Mouse (Mus musculus): Measurements from ENCODE around the gene Fosl1. TPM values are rescaled to one million over a fixed set of nuclear protein-coding genes. Genes with fewer than 3 reads are reported as not detected.
"Not testable (repeated sequence)": the region's sequence is repeated elsewhere in the genome, so short reads cannot be mapped to it uniquely, and the experiment has no call there.

Fosl1 gene
- polyA plus RNA-seq, 1 experiment from 2014 or later: not detected

DNA sequence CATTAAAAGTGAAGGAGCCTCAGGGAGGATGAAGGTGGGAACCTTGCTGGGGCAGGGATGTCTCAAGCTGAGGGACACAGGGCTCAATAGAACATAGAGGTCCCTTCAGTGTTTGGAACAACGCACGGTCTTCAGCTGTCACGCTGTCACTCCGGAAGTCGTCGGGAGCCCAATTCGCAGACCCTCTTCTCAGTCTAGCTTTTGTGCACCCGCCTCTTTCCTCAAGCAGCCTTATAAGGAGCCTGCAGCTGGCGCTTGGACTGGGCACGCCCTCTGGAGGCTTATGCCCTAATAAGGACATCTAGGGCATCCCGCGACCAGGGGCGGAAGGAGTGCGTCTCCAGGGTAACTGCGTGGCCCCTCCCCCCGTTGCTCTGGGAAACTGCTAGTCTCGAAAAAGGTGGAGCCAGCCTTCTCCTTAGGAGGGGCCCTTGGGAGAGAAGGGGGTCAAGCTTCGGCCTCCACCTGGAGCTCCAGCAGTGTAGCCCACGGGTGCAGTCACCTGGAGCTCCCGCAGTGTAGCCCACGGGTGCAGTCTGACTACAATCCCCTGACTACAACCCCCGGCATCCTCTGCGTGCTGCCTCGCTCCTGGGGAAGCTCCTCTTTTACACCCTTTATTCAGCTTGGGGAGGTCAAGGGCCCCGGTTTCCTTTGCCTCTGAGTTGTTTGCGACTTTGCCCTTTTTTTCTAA lies 41.7 kb downstream of the Fosl1 start:
- peak overlapping the region; percentile 57 for H3K4me3 ChIP-seq (ENCODE audit: inconsistent target)

DNA sequence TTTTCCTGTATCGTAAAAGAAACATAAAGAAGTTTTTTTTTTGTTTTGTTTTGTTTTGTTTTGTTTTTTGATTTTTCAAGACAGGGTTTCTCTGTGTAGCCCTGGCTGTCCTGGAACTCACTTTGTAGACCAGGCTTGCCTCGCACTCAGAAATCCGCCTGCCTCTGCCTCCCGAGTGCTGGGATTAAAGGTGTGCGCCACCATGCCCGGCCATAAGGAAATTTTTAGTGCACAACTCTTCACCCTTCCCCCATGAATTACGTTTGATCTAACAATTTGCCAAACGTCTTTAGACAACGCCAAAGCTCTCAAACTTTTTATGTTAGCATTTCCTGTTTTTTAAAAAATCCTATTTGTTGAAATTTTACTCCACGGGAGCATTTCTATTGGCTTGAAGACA lies 42.4 kb downstream of the Fosl1 start:
- Histone ChIP-seq H3K4me3 (ENCODE audit: inconsistent target) (peak overlapping the region; percentile 57), H3K36me3 (ENCODE audit: inconsistent target) (peaks cover 35% of the 10 kb centered on the region; the same call in 1 of the 2 replicates), H3K27ac (peak overlapping the region; percentile 92), H3K79me2 (ENCODE audit: inconsistent target) (peaks cover 40% of the 10 kb centered on the region)
- whole genome bisulfite sequencing (ENCODE audit: missing documents): 29% methylated on average over 10 of the region's 10 CpGs

More for the DNA sequence above, 41.7 kb downstream of the Fosl1 start:
- Histone ChIP-seq H3K79me2 (ENCODE audit: inconsistent target) (peaks cover 33% of the 10 kb centered on the region), H3K36me3 (ENCODE audit: inconsistent target) (peaks cover 36% of the 10 kb centered on the region; the same call in 1 of the 2 replicates), H3K27ac (peak overlapping the region; percentile 92)
- WGBS (ENCODE audit: missing documents): under 1% methylated on average over 26 of the region's 26 CpGs

DNA sequence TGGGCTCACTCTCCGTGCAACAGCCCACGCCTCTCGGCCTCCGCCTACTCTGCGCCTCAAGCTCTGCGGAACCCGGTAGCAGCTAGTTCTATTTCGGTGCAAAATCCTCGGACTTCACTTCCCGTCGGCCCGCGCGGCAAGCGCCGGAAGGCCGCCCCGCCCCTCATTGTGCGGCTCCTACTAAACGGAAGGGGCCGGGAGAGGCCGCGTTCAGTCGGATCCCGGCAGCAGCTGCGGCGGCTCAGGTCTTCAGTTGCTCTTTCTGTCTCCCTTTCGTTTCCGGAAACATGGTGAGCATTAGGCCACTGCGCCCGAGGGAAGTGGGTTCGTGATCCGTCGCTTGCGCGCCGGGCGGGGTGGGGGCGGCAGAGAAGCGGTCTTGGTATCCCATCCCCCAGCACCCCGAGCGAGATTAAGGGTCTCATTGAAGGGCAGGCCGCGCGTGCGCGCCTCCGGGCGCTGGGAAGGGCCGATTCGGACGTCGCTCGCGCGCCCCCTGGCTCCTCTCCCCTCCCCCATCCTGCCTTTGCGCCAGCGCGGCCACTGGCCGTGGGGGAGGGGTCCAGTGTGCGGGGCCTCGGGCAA lies 43.1 kb downstream of the Fosl1 start, which contains the start of gene Cfl1:
Gene Cfl1, plus strand, starts transcription at position 143 of the 585 bp plus-strand sequence.
- Histone ChIP-seq H3K27ac (peak within 1 kb of the TSS; percentile 92), H3K79me2 (ENCODE audit: inconsistent target) (peaks cover 45% of the 10 kb centered on the region), H3K36me3 (ENCODE audit: inconsistent target) (peaks cover 33% of the 10 kb centered on the region), H3K4me3 (ENCODE audit: inconsistent target) (peak within 1 kb of the TSS; percentile 63)
- WGBS (ENCODE audit: missing documents): under 1% methylated on average over 57 of the region's 62 CpGs

DNA sequence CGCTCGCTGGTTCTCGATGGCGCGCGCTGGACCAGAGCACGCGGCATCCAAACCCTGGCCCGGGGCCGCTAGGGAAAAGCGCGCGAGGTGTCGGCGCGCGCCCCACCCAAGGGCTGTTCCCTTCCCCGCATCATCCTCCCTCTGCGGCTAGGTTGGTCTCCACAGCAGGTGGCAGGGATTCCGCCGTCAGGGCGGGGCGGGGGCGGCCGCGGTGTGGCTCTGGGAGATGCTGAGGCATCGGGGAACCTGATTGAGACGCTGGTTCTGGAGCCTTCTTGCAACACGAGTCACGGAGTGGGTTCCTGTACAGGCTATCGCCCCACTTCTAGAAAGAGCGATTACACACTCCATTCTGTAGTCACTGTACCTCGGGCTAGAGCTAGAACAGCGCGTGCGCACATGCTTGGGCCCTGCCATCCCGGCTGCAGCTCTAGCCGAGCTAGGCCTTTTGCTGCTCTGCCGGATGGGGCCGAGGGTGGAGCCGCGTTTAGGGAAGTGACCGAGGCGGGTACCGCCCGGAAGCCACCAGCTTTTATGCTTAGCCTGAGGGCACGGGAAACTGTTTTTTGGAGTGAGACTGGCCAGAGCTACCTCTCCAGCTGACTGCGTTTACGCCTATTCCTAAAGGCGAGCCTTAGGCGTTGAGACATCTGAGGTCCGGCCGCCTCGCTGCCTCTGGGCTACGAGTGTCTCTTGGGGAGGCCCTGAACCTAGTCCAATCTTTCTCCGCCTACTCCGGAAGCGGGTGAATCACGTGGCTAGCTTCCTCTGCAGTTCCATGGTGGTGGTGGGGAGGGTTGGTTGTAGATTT lies 43.8 kb downstream of the Fosl1 start:
- H3K36me3 ChIP-seq (ENCODE audit: inconsistent target): peaks cover 31% of the 10 kb centered on the region
- H3K27ac ChIP-seq: peak overlapping the region; percentile 90
- under 1% methylated on average over 58 of the region's 59 CpGs for WGBS (ENCODE audit: missing documents)
- peaks cover 52% of the 10 kb centered on the region for H3K79me2 ChIP-seq (ENCODE audit: inconsistent target)
- peak overlapping the region; percentile 63 for H3K4me3 ChIP-seq (ENCODE audit: inconsistent target)

DNA sequence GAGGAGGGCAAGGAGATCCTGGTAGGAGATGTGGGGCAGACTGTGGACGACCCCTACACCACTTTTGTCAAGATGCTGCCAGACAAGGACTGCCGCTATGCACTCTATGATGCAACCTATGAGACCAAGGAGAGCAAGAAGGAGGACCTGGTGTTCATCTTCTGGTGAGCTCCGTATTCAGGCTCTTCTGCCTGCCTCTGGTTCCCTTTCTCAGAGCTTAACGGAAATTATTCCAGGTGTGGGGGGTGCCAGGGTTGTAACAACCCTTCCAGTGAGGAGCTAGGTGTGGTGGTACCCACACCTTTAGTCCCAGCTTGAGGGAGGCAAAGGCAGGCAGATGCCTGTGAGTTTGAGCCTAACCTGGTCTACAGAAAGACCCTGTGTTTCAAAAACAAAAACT lies 45.3 kb downstream of the Fosl1 start:
- peaks cover 46% of the 10 kb centered on the region for H3K79me2 ChIP-seq (ENCODE audit: inconsistent target)
- peaks cover 42% of the 10 kb centered on the region for H3K36me3 ChIP-seq (ENCODE audit: inconsistent target)
- WGBS (ENCODE audit: missing documents): 80% methylated on average over 4 of the region's 4 CpGs
- peak overlapping the region; percentile 63; the same call in 1 of the 2 replicates for H3K4me3 ChIP-seq (ENCODE audit: inconsistent target)
- no peak overlapping the region for H3K27ac ChIP-seq

DNA sequence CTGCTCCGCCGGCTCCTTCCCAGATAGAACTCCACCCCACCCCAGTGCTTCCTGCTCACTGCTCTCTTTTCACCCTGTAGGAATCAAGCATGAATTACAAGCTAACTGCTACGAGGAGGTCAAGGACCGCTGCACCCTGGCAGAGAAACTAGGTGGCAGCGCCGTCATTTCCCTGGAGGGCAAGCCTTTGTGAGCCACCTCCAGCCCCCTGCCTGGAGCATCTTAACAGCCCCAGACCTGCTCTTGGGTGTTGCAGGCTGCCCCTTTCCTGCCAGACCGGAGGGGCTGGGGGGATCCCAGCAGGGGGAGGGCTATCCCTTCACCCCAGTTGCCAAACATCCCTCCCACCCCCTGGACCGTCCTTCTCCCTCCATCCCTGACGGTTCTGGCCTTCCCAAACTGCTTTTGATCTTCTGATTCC lies 46.0 kb downstream of the Fosl1 start:
- Histone ChIP-seq H3K79me2 (ENCODE audit: inconsistent target) (peaks cover 46% of the 10 kb centered on the region), H3K36me3 (ENCODE audit: inconsistent target) (peaks cover 42% of the 10 kb centered on the region)
- not testable (repeated sequence) for H3K4me3 ChIP-seq (ENCODE audit: inconsistent target); H3K27ac ChIP-seq
- WGBS (ENCODE audit: missing documents): 87% methylated on average over 7 of the region's 9 CpGs

DNA sequence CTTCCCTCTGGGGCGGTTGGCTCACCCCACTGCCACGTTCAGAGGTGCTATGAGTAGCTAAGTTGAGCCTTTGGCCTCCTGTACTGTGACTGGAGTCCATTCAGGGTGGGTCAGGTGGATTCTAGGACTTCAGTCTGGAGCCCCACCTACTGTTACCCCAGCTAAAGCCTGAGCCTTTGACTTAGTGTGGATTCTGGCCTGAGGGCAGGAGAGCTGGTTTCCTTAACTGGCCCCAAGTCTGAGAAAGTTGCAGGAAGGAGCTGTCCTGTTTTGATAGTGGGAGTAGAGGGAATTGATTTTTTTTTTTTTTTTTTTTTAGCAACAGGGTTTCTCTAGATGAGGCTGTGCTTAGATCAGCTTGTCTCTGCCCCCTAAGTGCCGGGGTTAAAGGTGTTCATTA lies 47.0 kb downstream of the Fosl1 start:
- 100% methylated on average over 1 of the region's 3 CpGs for WGBS (ENCODE audit: missing documents)
- Histone ChIP-seq H3K27ac (no peak overlapping the region), H3K4me3 (ENCODE audit: inconsistent target) (no peak overlapping the region), H3K79me2 (ENCODE audit: inconsistent target) (peaks cover 46% of the 10 kb centered on the region), H3K36me3 (ENCODE audit: inconsistent target) (peaks cover 42% of the 10 kb centered on the region)

DNA sequence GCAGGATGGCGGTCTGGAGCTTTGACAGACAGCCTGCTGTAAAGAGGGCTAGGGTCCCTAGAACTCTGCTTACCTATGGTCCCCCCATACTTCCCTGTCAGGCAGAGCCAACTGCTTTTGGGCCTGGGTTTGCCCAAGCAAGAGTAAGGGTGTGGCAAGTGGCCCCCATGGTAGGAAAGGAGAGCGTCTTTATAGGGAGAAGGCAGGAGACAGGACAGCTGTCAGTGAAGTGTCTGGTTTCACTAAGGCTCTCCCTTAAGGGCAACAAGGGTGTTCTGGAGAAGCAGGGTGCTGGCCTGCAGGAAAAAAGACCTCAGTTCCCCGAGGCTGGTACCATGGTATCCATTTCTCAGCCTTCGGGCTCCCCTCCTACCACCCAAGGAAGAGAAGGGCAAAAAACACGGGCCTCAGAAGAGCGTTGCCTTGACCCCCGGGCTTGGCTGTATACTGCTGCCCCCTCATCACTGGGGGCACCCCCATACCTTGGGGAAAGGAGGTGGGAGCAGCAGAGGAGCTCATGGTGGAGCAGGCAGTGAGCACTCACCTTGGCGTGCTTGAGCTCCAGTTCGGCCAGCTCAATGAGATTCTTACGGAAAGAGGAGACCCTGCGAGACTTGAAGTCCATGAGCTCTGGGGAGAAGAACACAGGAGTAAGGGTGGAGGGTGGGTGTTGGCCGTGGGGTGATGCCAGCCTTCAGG lies 48.2 kb downstream of the Fosl1 start:
- 95% methylated on average over 12 of the region's 12 CpGs for WGBS (ENCODE audit: missing documents)
- Histone ChIP-seq H3K27ac (no peak overlapping the region), H3K36me3 (ENCODE audit: inconsistent target) (peaks cover 42% of the 10 kb centered on the region), H3K79me2 (ENCODE audit: inconsistent target) (peaks cover 53% of the 10 kb centered on the region), H3K4me3 (ENCODE audit: inconsistent target) (no peak overlapping the region)

DNA sequence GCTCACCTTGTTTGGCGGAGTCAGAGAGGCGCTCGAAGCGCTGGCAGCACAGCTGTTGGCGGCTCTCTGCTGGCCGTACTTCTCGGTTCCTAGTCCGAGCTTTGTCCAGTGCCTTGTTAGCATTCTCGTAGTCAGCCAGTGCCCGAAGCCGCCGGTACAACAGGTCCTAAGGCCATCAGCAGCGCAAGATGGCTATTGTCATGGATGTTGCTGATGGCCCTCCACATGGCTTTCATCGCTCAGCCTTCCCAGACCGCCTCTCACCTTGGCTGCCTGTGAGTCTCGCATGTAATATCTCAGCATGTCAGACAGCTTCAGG lies 48.7 kb downstream of the Fosl1 start:
- Histone ChIP-seq H3K36me3 (ENCODE audit: inconsistent target) (peaks cover 42% of the 10 kb centered on the region), H3K27ac (no peak overlapping the region), H3K4me3 (ENCODE audit: inconsistent target) (no peak overlapping the region), H3K79me2 (ENCODE audit: inconsistent target) (peaks cover 58% of the 10 kb centered on the region)
- WGBS (ENCODE audit: missing documents): 95% methylated on average over 16 of the region's 16 CpGs

DNA sequence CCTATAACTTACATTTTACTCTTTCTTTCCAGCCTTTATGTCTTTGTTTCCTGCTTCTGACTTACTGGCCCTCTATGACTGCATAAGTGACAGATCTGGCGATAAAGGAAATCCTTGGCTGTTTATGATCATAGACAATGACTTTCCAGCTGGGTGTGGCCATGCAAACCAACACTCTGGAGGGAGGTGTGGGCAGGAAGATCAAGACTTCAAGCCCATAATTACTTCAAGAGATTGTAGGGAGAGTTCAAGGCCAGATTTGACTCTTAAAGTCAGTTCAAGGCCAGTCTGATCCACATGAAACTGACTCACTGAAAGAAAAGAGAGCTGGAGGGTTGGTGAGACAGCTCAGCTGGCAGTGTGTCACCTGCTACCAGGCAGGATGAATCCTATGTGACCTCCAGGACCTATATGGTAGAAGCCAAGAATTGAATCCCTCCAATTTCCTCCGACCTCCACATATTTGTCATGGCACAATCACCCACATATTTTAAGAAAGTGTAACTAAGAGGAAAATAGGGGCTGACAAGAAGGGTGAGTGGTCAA lies 53.1 kb downstream of the Fosl1 start:
- WGBS (ENCODE audit: missing documents): 94% methylated on average over 2 of the region's 2 CpGs
- H3K36me3 ChIP-seq (ENCODE audit: inconsistent target): peaks cover 24% of the 10 kb centered on the region
- H3K27ac ChIP-seq: no peak overlapping the region
- no peak overlapping the region for H3K4me3 ChIP-seq (ENCODE audit: inconsistent target)
- H3K79me2 ChIP-seq (ENCODE audit: inconsistent target): peaks cover 63% of the 10 kb centered on the region

DNA sequence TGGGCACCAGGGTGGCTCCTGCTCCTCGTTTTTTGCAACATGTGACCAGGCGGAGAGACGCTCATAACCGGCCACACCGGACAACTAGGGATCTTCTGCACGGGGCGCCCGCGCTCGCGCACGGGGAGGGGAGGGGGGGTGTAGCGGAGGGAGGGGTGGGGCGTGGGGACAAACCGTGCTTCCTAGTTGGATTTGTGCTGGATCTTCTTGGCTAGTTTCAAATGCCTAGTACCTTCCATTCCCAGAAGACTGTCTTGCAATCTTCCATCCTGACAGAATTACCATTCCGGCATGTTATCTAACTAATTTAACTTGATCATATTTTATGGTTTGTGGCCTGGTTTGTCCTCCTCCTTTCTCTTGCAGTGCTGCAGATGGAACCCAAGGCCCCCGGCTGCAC lies 56.3 kb downstream of the Fosl1 start, which contains the start of gene 1700020D05Rik:
Gene 1700020D05Rik, minus strand, starts transcription at position 101 of the 400 bp plus-strand sequence.
- Histone ChIP-seq H3K79me2 (ENCODE audit: inconsistent target) (peaks cover 89% of the 10 kb centered on the region), H3K36me3 (ENCODE audit: inconsistent target) (peaks cover 5% of the 10 kb centered on the region; the same call in 1 of the 2 replicates), H3K27ac (no peak within 1 kb of the TSS), H3K4me3 (ENCODE audit: inconsistent target) (no peak within 1 kb of the TSS)
- WGBS (ENCODE audit: missing documents): 96% methylated on average over 17 of the region's 17 CpGs

All from macrophage (primary cell).